Mouse (Mus musculus) v-Abl transformed pro-B cells (cell line): ENCODE results near the gene Sox13.
"Not testable (repeated sequence)": the region's sequence is repeated elsewhere in the genome, so short reads cannot be mapped to it uniquely, and the experiment has no call there.

Experiments
- in situ Hi-C, 2 experiments: fragments of 400-800 bp; cut with MboI; formaldehyde crosslinking; loops; one replicate each; pipeline ENCODE4 v1.15.1; 2025; ENCODE audit not compliant: unreplicated experiment in 2 of 2

Gene Sox13

GRCm38 (mm10) chr1:133351762-133352161, 72.4 kb downstream of the Sox13 start:
- in situ Hi-C loops: loop anchor here (5.0 to 10.0 kb wide), 2 partner anchors 34 to 317 kb away; partner anchors contain the start of gene Mdm4 (in 2 of the 2)

- in situ Hi-C loops: loop anchor here (5.0 to 10.0 kb wide), 2 partner anchors 33 to 315 kb away; partner anchors contain the start of gene Mdm4 (in 2 of the 2)
Measured at GRCm38 (mm10) chr1:133350210-133350609, 74.0 kb downstream of the Sox13 start, which contains the start of gene Ren1. Gene Ren1 (plus strand): TSS chr1:133350510.

- in situ Hi-C loops: no loop called here
Measured at GRCm38 (mm10) chr1:133347693-133348520, 76.3 kb downstream of the Sox13 start.

- in situ Hi-C loops: no loop called here
Measured at GRCm38 (mm10) chr1:133347226-133347625, 77.0 kb downstream of the Sox13 start.

- in situ Hi-C loops: no loop called here
Measured at GRCm38 (mm10) chr1:133346531-133346930, 77.6 kb downstream of the Sox13 start.

- in situ Hi-C loops: no loop called here
Measured at GRCm38 (mm10) chr1:133344357-133344756, 79.8 kb downstream of the Sox13 start.

- in situ Hi-C loops: not testable (repeated sequence)
Measured at GRCm38 (mm10) chr1:133340403-133340802, 83.8 kb downstream of the Sox13 start.

- in situ Hi-C loops: no loop called here
Measured at GRCm38 (mm10) chr1:133333937-133334336, 90.2 kb downstream of the Sox13 start.

GRCm38 (mm10) chr1:133332656-133333430, 91.3 kb downstream of the Sox13 start:
- in situ Hi-C loops: no loop called here
